ENCODE assay signal across 7 mouse cellular contexts in the genomic region with DNA sequence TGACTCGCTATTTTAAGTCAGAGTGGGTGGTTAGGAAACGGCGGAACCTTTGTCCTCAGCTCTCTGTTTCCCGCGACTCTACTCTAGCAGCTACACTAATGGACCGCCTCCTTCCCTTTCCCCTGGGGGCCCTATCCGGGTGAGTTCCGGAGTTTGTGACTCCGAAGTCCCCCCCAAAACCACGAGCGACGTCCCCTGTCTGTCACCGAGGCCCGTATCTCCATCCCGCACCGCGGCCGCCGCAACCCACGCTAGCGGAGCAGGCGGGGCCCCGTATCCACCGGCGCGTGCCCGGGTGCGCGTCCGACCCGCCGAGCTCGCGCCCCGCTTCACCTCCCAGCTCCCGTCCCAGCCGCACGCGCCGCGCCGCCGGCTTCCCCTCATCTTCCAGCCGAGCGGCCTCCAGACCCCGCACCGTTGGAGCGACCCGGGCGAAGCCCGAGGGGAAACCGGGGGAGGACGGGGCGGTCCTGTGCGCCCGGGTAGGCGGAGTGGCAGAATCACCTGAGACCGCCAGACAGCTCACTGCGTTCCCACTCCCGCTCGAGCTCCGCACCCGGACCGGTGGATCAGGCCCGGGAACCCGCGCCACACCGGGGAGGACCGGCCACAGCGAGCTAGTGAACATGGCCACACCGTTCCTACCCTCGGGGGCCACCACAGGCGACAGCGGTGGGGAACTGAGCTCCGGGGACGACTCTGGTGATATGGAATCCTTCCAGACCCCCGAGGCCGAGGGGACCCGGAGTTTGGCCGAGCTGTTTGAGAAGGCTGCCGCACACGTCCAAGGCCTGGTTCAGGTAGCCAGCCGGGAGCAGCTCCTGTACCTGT. TPM values are rescaled to one million over a fixed set of nuclear protein-coding genes. Genes with fewer than 3 reads are reported as not detected.
DNase-seq lines count a peak whose midpoint lies in the region; ATAC-seq lines count a peak whose summit lies in the region.

TSS of gene Acbd6 (plus strand) at position 109 of the 831 bp plus-strand sequence.

- H3K9me3 ChIP-seq in embryonic facial prominence, embryonic 10.5 days = no peaks in the 10 kb centered on the region
- peaks cover 2% of the 10 kb centered on the region; the same call in 1 of the 2 replicates for H3K9me3 ChIP-seq in limb, embryonic 11.5 days (ENCODE audit: control insufficient read depth, low read length)
- 0 out of 2 replicates have a peak, but pooled peaks cover 1% of the 10 kb centered on the region for H3K9me3 ChIP-seq in midbrain, embryonic 14.5 days (ENCODE audit: control insufficient read depth, low read length)

- H3K27me3 ChIP-seq in embryonic facial prominence, embryonic 10.5 days (replicated peaks; ENCODE audit: low read depth, poor library complexity, severe bottlenecking) = no peaks in the 10 kb centered on the region
- no peaks in the 10 kb centered on the region for H3K27me3 ChIP-seq in limb, embryonic 11.5 days (ENCODE audit: control insufficient read depth, insufficient read depth, low read length)
- no peaks in the 10 kb centered on the region for H3K27me3 ChIP-seq in midbrain, embryonic 14.5 days (ENCODE audit: control insufficient read depth, insufficient read depth, low read length)

- ATAC-seq in limb, embryonic 11.5 days (ENCODE audit: insufficient number of reproducible peaks, low FRiP score, low TSS enrichment, low read depth) = peak; percentile 85
- peak; percentile 88 for ATAC-seq in midbrain, embryonic 14.5 days (ENCODE audit: low FRiP score, low TSS enrichment)

- H3K36me3 ChIP-seq in embryonic facial prominence, embryonic 10.5 days (replicated peaks) = peaks cover 3% of the 10 kb centered on the region; the same call in 1 of the 2 replicates
- peaks cover 2% of the 10 kb centered on the region; the same call in 1 of the 2 replicates for H3K36me3 ChIP-seq in limb, embryonic 11.5 days (ENCODE audit: control insufficient read depth, insufficient read depth, low read length)
- no peaks in the 10 kb centered on the region for H3K36me3 ChIP-seq in midbrain, embryonic 14.5 days (ENCODE audit: control insufficient read depth, insufficient read depth, low read length)

- H3K4me3 ChIP-seq in embryonic facial prominence, embryonic 10.5 days = peak within 1 kb of the TSS; percentile 74
- H3K4me3 ChIP-seq in limb, embryonic 11.5 days (ENCODE audit: low read depth, low read length) = peak within 1 kb of the TSS; percentile 98
- H3K4me3 ChIP-seq in midbrain, embryonic 14.5 days (replicated peaks; ENCODE audit: low read depth, low read length) = peak within 1 kb of the TSS; percentile 91

- peaks cover 29% of the 10 kb centered on the region for H3K4me1 ChIP-seq in embryonic facial prominence, embryonic 10.5 days
- 0 out of 2 replicates have a peak, but pooled peaks cover 6% of the 10 kb centered on the region for H3K4me1 ChIP-seq in limb, embryonic 11.5 days (ENCODE audit: control insufficient read depth, insufficient read depth, low read length)
- peaks cover 18% of the 10 kb centered on the region for H3K4me1 ChIP-seq in midbrain, embryonic 14.5 days (ENCODE audit: control insufficient read depth, insufficient read depth, low read length)

- WGBS in embryonic facial prominence, embryonic 10.5 days = under 1% methylated on average over 83 of the region's 83 CpGs
- WGBS in limb, embryonic 11.5 days = under 1% methylated on average over 83 of the region's 83 CpGs
- WGBS in midbrain, embryonic 14.5 days = under 1% methylated on average over 83 of the region's 83 CpGs

- peak within 1 kb of the TSS; percentile 92 for H3K9ac ChIP-seq in limb, embryonic 11.5 days (ENCODE audit: low read length)
- peak within 1 kb of the TSS; percentile 87 for H3K9ac ChIP-seq in midbrain, embryonic 14.5 days (replicated peaks; ENCODE audit: low read length)

- H3K27ac ChIP-seq in embryonic facial prominence, embryonic 10.5 days (replicated peaks) = peak within 1 kb of the TSS; percentile 92
- H3K27ac ChIP-seq in limb, embryonic 11.5 days (replicated peaks; ENCODE audit: low read depth, low read length) = peak within 1 kb of the TSS; percentile 65; the same call in 1 of the 2 replicates
- peak within 1 kb of the TSS; percentile 85 for H3K27ac ChIP-seq in midbrain, embryonic 14.5 days (replicated peaks; ENCODE audit: low read depth, low read length)

- peak within 1 kb of the TSS; percentile 80 for H3K4me2 ChIP-seq in limb, embryonic 11.5 days (ENCODE audit: low read depth, severe bottlenecking)
- peak within 1 kb of the TSS; percentile 84 for H3K4me2 ChIP-seq in midbrain, embryonic 14.5 days (ENCODE audit: low read length)

- peak; percentile 86 for DNase-seq in adrenal gland, postnatal 10 days
- DNase-seq in embryonic facial prominence, embryonic 10.5 days (ENCODE audit: low spot score) = peak; percentile 84
- DNase-seq in heart, adult 11 months = peak; percentile 98
- DNase-seq in kidney, adult 18-20 months = peak; percentile 82
- peak; percentile 87 for DNase-seq in limb, embryonic 11.5 days (ENCODE audit: low spot score)
- DNase-seq in midbrain, embryonic 14.5 days = peak; percentile 93
- DNase-seq in spleen, adult 18-20 months = peak; percentile 54 to 69

RNA-seq across cellular contexts. Expression of gene Acbd6, which starts in this region (rescaled TPM):
- 10 to 100 TPM; 76.9 to 83.9 TPM for total RNA-seq in adrenal gland, postnatal 10 days (2021)
- polyA plus RNA-seq in embryonic facial prominence, embryonic 10.5 days (2016; fragmentation: Nextera tagmentation; extraction: Ambion mirVana) = 77.6 and 79.5 TPM in 2 replicates
- 92.8 and 97.8 TPM in 2 replicates for polyA plus RNA-seq in limb, embryonic 11.5 days (2014; fragmentation: Nextera tagmentation; extraction: Ambion mirVana)
- polyA plus RNA-seq in midbrain, embryonic 14.5 days (2014; fragmentation: Nextera tagmentation; extraction: Ambion mirVana) = 91.8 and 98.1 TPM in 2 replicates

Comparison
In these comparisons a context has a peak if more than half of its experiments do, and no peak if none do; other contexts are left out.
1. Peak in every context shown above with its lines: DNase-seq, ATAC-seq, H3K4me3 ChIP-seq and H3K27ac ChIP-seq.